Mouse (Mus musculus) neural tube, embryonic 13.5 days (tissue): ENCODE data around the gene Pacrg. TPM values are rescaled to one million over a fixed set of nuclear protein-coding genes. Genes with fewer than 3 reads are reported as not detected.

Source experiments
- ATAC-seq: fragments of 200-750 bp; cut with Nextera tagmentation; 2 replicates; pipeline ENCODE4 v1.8.0; 2017; ENCODE audit warnings: low read depth, mild to moderate bottlenecking, moderate TSS enrichment, moderate library complexity
- H3K27ac ChIP-seq: fragments of 300-500 bp; sonication (generic); replicated peaks from 2 replicates; pipeline ENCODE4 v1.5.1; 2015; ENCODE audit warnings: moderate library complexity, mild to moderate bottlenecking, inconsistent platforms
- H3K27me3 ChIP-seq: fragments of 300-500 bp; sonication (generic); 2 replicates; pipeline ENCODE4 v1.6.1; 2015; ENCODE audit warnings: mild to moderate bottlenecking, inconsistent platforms
- H3K36me3 ChIP-seq: fragments of 300-500 bp; sonication (generic); 2 replicates; pipeline ENCODE4 v1.6.1; 2015; ENCODE audit warnings: mild to moderate bottlenecking, inconsistent platforms
- H3K4me1 ChIP-seq: fragments of 300-500 bp; sonication (generic); replicated peaks from 2 replicates; pipeline ENCODE4 v1.6.1; 2015; ENCODE audit warnings: inconsistent platforms
- H3K4me2 ChIP-seq: fragments of 300-500 bp; sonication (generic); 2 replicates; pipeline ENCODE4 v1.6.1; 2015; ENCODE audit warnings: inconsistent platforms, mild to moderate bottlenecking, moderate library complexity
- H3K4me3 ChIP-seq: fragments of 300-500 bp; sonication (generic); 2 replicates; pipeline ENCODE4 v1.5.1; 2015; ENCODE audit warnings: mild to moderate bottlenecking, inconsistent platforms
- H3K9ac ChIP-seq: fragments of 300-500 bp; sonication (generic); 2 replicates; pipeline ENCODE4 v1.6.1; 2015; ENCODE audit warnings: moderate library complexity, mild to moderate bottlenecking, inconsistent platforms
- H3K9me3 ChIP-seq: fragments of 300-500 bp; sonication (generic); 2 replicates; pipeline ENCODE4 v1.6.1; 2016; ENCODE audit warnings: inconsistent platforms
- WGBS: fragments of 180-500 bp; shearing (Covaris S2); methylation state at CpG from one replicate; pipeline ENCODE4 v1.1.7; 2015; 5-methylcytosine and 5-hydroxymethylcytosine counted together
- polyA plus RNA-seq: library from polyadenylated mRNA; unstranded; fragments of >200 nt; fragmentation: Nextera tagmentation; extraction: Ambion mirVana; gene quantifications from 2 replicates; pipeline ENCODE4 v1.2.1, GENCODE M21; 2015

Pacrg gene
- polyA plus RNA-seq, 1 experiment from 2014 or later = 14.2 TPM

- Histone ChIP-seq H3K27ac (no peak overlapping the region), H3K4me2 (no peak overlapping the region), H3K9ac (no peak overlapping the region), H3K4me3 (no peak overlapping the region), H3K9me3 (no peaks in the 10 kb centered on the region), H3K4me1 (peaks cover 24% of the 10 kb centered on the region), H3K36me3 (no peaks in the 10 kb centered on the region), H3K27me3 (no peaks in the 10 kb centered on the region)
- 87% methylated on average over 6 of the region's 6 CpGs for WGBS
- no peak for ATAC-seq
These were observed 341.0 kb downstream of the Pacrg start for GRCm38 (mm10) chr17:10498935-10499655.

GRCm38 (mm10) chr17:10497781-10498420 lies 342.2 kb downstream of the Pacrg start:
- Histone ChIP-seq H3K36me3 (no peaks in the 10 kb centered on the region), H3K4me1 (peaks cover 32% of the 10 kb centered on the region), H3K9ac (no peak overlapping the region), H3K9me3 (no peaks in the 10 kb centered on the region), H3K27me3 (no peaks in the 10 kb centered on the region), H3K4me3 (no peak overlapping the region), H3K27ac (peak overlapping the region; percentile 46; the same call in 1 of the 2 replicates), H3K4me2 (no peak overlapping the region)
- no peak for ATAC-seq
- WGBS = 44% methylated on average over 4 of the region's 4 CpGs

DNA sequence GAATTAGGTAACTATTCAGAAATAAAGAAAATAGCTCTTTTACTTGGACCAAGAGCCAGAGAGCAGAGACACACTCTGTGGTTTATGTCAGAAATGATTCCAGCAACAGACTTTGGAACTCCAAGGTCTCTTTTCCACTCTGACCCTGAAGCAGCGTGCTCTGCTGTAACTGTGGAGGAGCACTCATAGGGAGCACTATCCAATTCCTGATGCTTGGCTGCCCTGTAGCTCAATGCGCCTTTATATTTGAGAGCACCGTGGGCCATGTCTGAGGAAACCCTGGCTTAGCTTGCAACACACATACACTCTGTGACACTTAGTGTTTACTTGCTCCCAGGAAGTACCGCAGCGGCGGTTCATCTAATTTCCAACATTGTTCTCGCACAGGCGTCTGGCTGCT lies 344.0 kb downstream of the Pacrg start:
- Histone ChIP-seq H3K9ac (no peak overlapping the region), H3K4me3 (no peak overlapping the region), H3K9me3 (no peaks in the 10 kb centered on the region), H3K27ac (no peak overlapping the region), H3K27me3 (no peaks in the 10 kb centered on the region), H3K4me1 (peaks cover 40% of the 10 kb centered on the region), H3K36me3 (no peaks in the 10 kb centered on the region), H3K4me2 (no peak overlapping the region)
- no peak for ATAC-seq
- 81% methylated on average over 8 of the region's 8 CpGs for WGBS

GRCm38 (mm10) chr17:10495588-10495987 lies 344.5 kb downstream of the Pacrg start:
- Histone ChIP-seq H3K4me2 (no peak overlapping the region), H3K4me3 (no peak overlapping the region), H3K27ac (no peak overlapping the region), H3K4me1 (peaks cover 42% of the 10 kb centered on the region), H3K9me3 (no peaks in the 10 kb centered on the region), H3K9ac (no peak overlapping the region), H3K27me3 (no peaks in the 10 kb centered on the region), H3K36me3 (no peaks in the 10 kb centered on the region)
- WGBS = 29% methylated on average over 8 of the region's 8 CpGs
- ATAC-seq = no peak

DNA sequence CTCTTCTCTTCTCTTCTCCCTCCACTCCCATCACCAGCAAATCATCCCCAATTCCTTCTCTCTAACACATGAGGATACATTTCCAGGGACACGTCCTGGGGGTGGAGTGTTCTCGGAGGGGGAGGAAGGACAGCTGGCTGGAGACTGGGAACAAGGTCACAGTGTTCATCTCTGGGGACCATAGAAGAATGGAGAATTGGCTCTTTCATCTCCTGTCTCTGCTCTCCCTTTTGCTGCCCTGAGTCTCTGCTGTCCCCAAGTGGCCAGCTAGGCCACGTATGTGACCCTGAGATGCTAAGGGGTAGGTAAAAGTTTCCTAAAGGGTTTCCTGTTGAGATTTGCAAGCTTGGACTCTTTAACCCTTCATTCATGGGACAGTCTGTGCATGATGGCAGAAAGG lies 347.0 kb downstream of the Pacrg start:
- no peak overlapping the region for H3K4me2 ChIP-seq
- no peaks in the 10 kb centered on the region for H3K27me3 ChIP-seq
- H3K9me3 ChIP-seq = no peaks in the 10 kb centered on the region
- no peaks in the 10 kb centered on the region for H3K36me3 ChIP-seq
- WGBS = 16% methylated on average over 3 of the region's 3 CpGs
- H3K9ac ChIP-seq = no peak overlapping the region
- no peak for ATAC-seq
- H3K4me1 ChIP-seq = peaks cover 50% of the 10 kb centered on the region
- H3K4me3 ChIP-seq = no peak overlapping the region
- H3K27ac ChIP-seq = no peak overlapping the region

- no peaks in the 10 kb centered on the region for H3K36me3 ChIP-seq
- H3K4me1 ChIP-seq = peaks cover 41% of the 10 kb centered on the region
- H3K27me3 ChIP-seq = no peaks in the 10 kb centered on the region
- H3K27ac ChIP-seq = peak overlapping the region; percentile 23; the same call in 1 of the 2 replicates
- no peak overlapping the region for H3K4me3 ChIP-seq
- WGBS = 45% methylated on average over 8 of the region's 8 CpGs
- H3K9ac ChIP-seq = no peak overlapping the region
- no peak overlapping the region for H3K4me2 ChIP-seq
- H3K9me3 ChIP-seq = no peaks in the 10 kb centered on the region
- no peak for ATAC-seq
These were observed 349.5 kb downstream of the Pacrg start for GRCm38 (mm10) chr17:10490374-10491169.

DNA sequence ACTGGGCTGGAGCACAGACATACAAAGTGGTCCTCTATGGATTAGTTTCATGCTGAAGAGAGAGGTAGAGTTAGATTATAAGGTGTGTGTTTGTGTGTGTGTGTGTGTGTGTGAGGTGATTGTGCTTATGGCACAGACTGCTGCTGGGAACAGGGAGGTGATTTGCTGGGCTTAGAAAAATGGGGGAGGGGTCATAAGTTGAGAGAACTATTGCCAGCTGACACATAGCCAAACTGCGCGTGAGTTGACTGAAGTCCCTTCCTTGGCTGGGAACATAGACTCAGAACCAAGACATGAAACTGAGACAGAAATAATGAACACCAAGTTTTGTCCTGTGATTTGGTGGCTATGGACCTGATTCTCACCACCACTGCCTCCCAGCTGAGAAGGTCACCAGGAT lies 351.2 kb downstream of the Pacrg start:
- no peak for ATAC-seq
- 90% methylated on average over 2 of the region's 2 CpGs for WGBS
- no peaks in the 10 kb centered on the region for H3K9me3 ChIP-seq
- H3K27ac ChIP-seq = no peak overlapping the region
- H3K4me3 ChIP-seq = no peak overlapping the region
- H3K27me3 ChIP-seq = no peaks in the 10 kb centered on the region
- H3K9ac ChIP-seq = no peak overlapping the region
- H3K36me3 ChIP-seq = no peaks in the 10 kb centered on the region
- H3K4me2 ChIP-seq = no peak overlapping the region
- peaks cover 42% of the 10 kb centered on the region for H3K4me1 ChIP-seq

- no peak overlapping the region for H3K4me3 ChIP-seq
- 14% methylated on average over 6 of the region's 6 CpGs for WGBS
- 0 out of 2 replicates have a peak overlapping the region, but pooled peaks have one; percentile 3 for H3K27ac ChIP-seq
- no peak for ATAC-seq
- no peak overlapping the region for H3K9ac ChIP-seq
- no peaks in the 10 kb centered on the region for H3K9me3 ChIP-seq
- no peaks in the 10 kb centered on the region for H3K27me3 ChIP-seq
- no peak overlapping the region for H3K4me2 ChIP-seq
- peaks cover 15% of the 10 kb centered on the region for H3K4me1 ChIP-seq
- no peaks in the 10 kb centered on the region for H3K36me3 ChIP-seq
These were observed 356.1 kb downstream of the Pacrg start for GRCm38 (mm10) chr17:10483945-10484546.

DNA sequence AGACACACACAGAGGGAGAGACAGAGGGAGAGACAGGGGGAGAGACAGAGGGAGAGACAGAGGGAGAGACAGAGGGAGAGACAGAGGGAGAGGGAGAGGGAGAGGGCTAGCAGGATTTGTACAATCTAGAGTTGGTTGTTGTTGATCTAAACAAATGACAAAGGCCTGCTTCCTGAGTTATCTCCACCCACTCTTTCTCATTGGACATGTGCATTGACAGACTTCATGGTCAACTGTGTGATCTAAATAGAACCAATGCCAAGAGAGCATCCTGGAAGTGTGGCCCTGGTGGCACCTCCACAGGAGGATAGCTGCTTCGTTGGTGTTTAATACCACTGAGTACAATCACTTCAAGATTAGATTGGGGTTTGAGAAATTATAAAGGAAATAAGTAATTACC lies 359.0 kb downstream of the Pacrg start:
- no peak overlapping the region for H3K4me2 ChIP-seq
- 76% methylated on average over 1 of the region's 1 CpGs for WGBS
- no peaks in the 10 kb centered on the region for H3K9me3 ChIP-seq
- H3K36me3 ChIP-seq = no peaks in the 10 kb centered on the region
- H3K4me1 ChIP-seq = peaks cover 37% of the 10 kb centered on the region
- H3K9ac ChIP-seq = no peak overlapping the region
- H3K27ac ChIP-seq = no peak overlapping the region
- no peak for ATAC-seq
- H3K4me3 ChIP-seq = no peak overlapping the region
- no peaks in the 10 kb centered on the region for H3K27me3 ChIP-seq

DNA sequence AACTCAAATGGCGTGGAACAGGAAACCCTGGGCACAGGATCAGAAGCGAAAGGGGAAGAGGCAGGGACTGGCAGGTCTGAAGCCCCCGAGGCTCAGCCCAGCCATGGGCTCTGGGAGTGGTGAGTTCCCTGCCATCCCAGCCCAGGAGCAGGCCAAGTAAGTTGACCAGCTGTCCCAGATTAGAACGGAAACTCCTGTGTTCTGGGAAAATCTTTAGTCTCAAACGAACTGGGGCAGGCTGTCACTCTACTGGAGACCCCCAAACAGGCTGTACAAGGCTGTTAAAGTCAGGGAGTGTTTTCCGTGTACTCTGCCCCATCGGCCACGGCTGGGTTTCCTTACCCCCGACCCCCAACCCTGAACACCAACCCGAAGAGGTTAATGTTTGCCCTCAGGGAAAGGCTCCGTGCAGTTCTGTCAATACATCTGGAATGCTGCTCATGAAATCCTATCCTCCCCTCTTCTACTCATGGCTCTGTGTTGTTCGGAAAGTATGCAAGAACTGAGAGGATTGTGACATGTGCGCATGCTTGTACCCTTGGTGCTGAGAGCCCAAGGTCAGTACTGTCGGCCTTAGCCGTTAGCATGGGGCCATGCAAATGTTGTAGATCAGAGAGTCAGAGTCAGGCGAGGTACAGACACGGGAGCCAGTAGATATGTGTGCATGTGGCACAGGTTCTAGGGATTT lies 360.9 kb downstream of the Pacrg start:
- Histone ChIP-seq H3K4me2 (no peak overlapping the region), H3K27me3 (no peaks in the 10 kb centered on the region), H3K27ac (no peak overlapping the region; the same call in 1 of the 2 replicates), H3K36me3 (no peaks in the 10 kb centered on the region), H3K4me3 (no peak overlapping the region), H3K9ac (no peak overlapping the region), H3K4me1 (peaks cover 31% of the 10 kb centered on the region), H3K9me3 (no peaks in the 10 kb centered on the region)
- WGBS = 73% methylated on average over 17 of the region's 17 CpGs
- no peak for ATAC-seq

- Histone ChIP-seq H3K9me3 (no peaks in the 10 kb centered on the region), H3K4me3 (no peak overlapping the region), H3K27me3 (no peaks in the 10 kb centered on the region), H3K4me2 (no peak overlapping the region), H3K9ac (no peak overlapping the region), H3K36me3 (no peaks in the 10 kb centered on the region), H3K27ac (no peak overlapping the region), H3K4me1 (peaks cover 26% of the 10 kb centered on the region)
- WGBS = 66% methylated on average over 3 of the region's 3 CpGs
- no peak for ATAC-seq
These were observed 361.7 kb downstream of the Pacrg start for GRCm38 (mm10) chr17:10478377-10478776.
